Mouse (Mus musculus) CD4-positive naive resting alpha-beta T cell, adult 76 days (primary cell): ENCODE data around the gene Nmb. TPM values are rescaled to one million over a fixed set of nuclear protein-coding genes. Genes with fewer than 3 reads are reported as not detected.

Experiments used
- total RNA-seq: library from RNA; stranded (reverse); gene quantifications from one replicate; pipeline ENCODE4 v1.2.4, GENCODE M21; 2023

Gene Nmb
- total RNA-seq: 28.9 TPM

DNA sequence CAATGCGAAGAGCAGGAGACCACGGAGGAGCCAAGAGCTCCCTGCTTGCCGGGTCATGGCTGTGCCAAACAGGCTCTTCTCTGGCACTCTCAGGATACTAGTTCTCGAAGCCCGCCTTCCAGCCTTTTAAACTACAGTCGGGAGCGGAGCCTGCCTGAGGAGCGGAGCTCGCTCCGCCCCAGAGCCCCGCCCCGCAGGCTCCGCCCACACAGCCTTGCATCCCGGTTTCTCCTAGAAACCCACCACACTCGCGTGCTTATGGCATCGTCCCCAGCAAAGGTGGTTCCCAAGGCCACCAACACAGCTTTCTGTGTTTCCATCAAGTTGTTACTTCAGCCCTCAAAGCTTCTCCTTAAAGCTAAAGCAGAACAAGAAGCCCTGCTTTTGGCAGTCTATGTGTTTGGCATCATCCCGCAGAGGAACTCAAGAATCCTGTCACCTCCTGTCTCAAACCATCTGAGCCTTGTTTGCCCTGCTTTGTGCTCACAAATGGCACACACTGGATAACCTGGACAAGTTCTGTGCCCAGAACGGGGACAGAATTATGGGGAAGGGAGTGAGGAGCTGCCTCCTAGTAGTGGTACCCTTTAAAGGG is at the start of gene Nmb:
Gene Nmb, minus strand, starts transcription at position 156 of the 595 bp plus-strand sequence.

DNA sequence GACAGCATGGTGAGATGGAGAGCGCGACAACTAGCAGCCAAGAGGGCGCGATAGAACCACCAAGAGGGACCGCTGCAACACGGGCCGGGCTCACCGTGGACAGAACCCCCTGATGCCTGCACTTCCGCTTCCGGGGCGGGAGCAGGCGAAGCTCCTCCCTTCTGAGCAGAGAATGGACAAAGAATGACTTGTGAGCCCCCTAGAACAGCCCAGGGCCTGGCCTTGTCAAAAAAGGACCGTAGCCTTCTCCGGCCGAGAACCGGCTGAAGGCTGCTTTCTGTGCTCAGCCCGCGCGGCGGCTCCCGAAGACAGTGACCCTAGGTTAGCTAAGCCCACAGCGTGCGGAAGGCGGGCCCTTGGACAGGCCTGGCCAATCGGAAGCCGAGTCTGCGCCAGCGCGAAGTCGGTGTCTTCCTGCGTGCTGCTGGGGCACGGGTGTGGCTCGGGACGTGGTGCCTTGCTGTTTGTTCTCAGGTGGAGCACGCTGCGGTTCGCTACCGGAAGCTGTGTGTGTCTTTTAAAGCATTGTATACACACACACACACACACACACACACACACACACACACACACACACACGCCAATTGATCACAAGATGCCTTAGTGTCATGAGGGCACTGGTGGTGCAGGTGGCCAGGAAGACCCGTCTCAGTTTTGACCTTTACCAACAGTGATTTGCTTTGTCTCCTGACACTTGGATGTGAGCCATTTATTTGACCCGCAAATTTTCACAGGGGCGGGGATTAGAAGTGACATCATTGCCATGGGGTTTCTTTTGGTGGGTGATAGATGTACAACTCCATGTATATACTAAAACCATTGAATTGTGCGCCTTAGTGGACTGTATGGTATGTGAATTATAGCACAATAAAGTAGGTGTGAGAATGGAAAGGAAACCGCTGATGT is 42.8 kb upstream of the Nmb start, which contains the start of gene Sec11a:
Gene Sec11a, minus strand, starts transcription at position 336 of the 906 bp plus-strand sequence.

DNA sequence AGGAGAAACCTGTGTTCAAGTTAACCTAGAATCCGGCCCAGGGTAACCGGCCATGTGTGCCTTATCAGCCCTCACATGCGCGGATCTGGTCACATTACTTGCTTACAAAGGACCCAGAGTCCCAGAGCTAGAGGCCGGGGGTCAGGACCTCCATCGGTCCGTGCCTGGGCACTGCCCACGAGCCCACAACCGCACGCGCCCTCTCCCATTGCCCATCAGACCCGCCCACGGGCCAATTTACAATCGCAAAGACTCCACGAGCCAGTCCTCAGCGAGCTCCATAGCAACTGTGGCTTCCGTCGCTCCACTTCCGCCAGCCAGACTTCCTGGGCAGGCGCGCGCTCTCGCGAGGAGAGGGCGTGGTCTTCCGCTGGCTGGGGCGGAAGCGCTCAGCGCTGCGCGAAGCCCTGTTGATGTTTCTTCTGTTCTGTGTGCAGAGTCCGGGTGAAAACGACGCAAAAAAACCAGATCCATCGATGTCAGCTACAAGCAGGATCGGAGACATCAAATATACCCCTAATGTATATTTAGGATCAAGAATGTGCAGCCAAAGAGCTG is 3.9 kb downstream of the Nmb start, which contains the start of gene Wdr73:
Gene Wdr73, minus strand, starts transcription at position 326 of the 558 bp plus-strand sequence.

DNA sequence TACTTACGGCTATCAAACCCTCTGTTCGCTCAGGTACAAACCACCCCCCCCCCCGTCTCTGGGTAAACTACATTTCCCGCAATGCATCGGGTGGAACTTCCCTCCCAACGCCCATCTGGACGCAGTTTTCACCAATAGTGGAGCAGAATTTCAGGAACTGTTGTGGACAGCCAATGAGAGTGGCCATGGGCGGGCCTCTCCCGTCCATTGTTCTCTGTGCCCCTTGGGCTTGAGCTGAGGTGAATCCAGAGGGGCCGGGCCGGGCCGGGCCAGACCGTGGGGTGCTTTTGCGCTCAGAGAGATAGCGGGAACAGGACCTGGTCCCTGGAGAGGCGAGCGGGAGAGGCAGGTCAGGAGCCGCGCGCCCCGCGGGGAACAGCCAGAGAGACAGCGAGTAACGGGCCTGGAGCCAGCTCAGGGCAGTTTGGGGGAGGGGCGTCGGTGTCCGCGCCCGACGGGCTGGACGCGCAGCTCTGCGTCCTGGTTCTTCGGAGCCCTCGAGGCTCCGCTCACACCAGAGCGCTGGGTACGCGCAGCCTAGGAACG is 44.1 kb downstream of the Nmb start, which contains the start of gene Zscan2:
Gene Zscan2, plus strand, starts transcription at position 192 of the 546 bp plus-strand sequence.

Other genes with a start within 250 kb of the Nmb start
- 68.7 TPM for gene Crtc3, start 216.2 kb downstream of the Nmb start, total RNA-seq
- gene Iqgap1, start 79.1 kb downstream of the Nmb start, total RNA-seq: 285 TPM
- gene Zscan2, start 44.2 kb downstream of the Nmb start, total RNA-seq: 16.5 TPM
- gene Wdr73, start 3.8 kb downstream of the Nmb start, total RNA-seq: 14.4 TPM
- 180 TPM for gene Sec11a, start 42.7 kb upstream of the Nmb start, total RNA-seq
- gene Zfp592, start 88.6 kb upstream of the Nmb start, total RNA-seq: 101 TPM
- 1.00 TPM for gene Alpk3, start 152.5 kb upstream of the Nmb start, total RNA-seq
- not detected for gene Slc28a1, start 209.7 kb upstream of the Nmb start, total RNA-seq